ENCODE assay signal across 10 mouse cellular contexts in the genomic region with DNA sequence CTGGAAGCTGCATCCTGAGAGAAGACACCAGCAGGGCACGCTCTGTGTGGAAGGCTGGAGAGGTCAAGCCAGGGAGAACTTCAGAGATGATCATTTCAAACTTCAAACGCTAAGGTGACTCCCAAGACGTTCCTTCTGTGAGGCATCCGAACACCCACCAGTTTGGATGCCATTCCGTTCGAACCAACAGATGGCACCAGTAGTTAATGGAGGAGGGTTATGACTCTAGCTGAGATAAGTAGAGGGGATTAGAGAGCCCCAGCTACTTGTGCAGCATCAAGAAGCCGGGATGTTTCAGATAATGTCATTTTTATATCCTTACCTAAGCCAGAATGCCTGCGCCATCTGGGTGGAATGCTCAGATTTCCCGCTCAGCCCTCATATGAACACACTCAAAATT.
A peak's percentile ranks its signal among the peaks of the same experiment; 100 is the strongest.
DNase-seq lines count a peak whose midpoint lies in the region; ATAC-seq and TF ChIP-seq lines count a peak whose summit lies in the region.
"Had no signal": no experiment of that assay in that cellular context is flagged by ENCODE, and none has a peak within 500 bp of the region (broad histone marks: within the 10 kb centered on the region; RNA-seq: fewer than 3 reads in every experiment).

No protein-coding gene starts in this region.

- H3K4me2 ChIP-seq in forebrain, postnatal 0 days (ENCODE audit: low read depth), result no peak overlapping the region
- no peak overlapping the region for H3K4me2 ChIP-seq in midbrain, postnatal 0 days (ENCODE audit: low read depth, low read length, poor library complexity, severe bottlenecking)
- H3K4me2 ChIP-seq: embryonic facial prominence, embryonic 12.5 days; heart, embryonic 15.5 days had no signal

- no peak for TF ChIP-seq POLR2A in kidney, adult 2 months (IDR thresholded peaks at IDR 0.05; ENCODE audit: low read depth, low read length)

- TF ChIP-seq CTCF in kidney, adult 2 months (conservative IDR thresholded peaks at IDR 0.05; ENCODE audit: insufficient read depth, insufficient read length, low read depth, low read length), result no peak
- TF ChIP-seq CTCF in forebrain, postnatal 0 days (IDR thresholded peaks at IDR 0.05; ENCODE audit: low read depth), result peak; percentile 69
- peak; percentile 71 for TF ChIP-seq CTCF in midbrain, postnatal 0 days (IDR thresholded peaks at IDR 0.05)

- H3K27me3 ChIP-seq in kidney, adult 2 months (replicated peaks; ENCODE audit: control insufficient read depth, insufficient read depth, low read length), result no peaks in the 10 kb centered on the region
- H3K27me3 ChIP-seq in forebrain, postnatal 0 days (ENCODE audit: insufficient read depth, low read length), result no peaks in the 10 kb centered on the region
- H3K27me3 ChIP-seq in midbrain, postnatal 0 days (ENCODE audit: insufficient read depth, low read length), result no peaks in the 10 kb centered on the region
- H3K27me3 ChIP-seq: embryonic facial prominence, embryonic 12.5 days; heart, embryonic 15.5 days had no signal

- H3K36me3 ChIP-seq in kidney, adult 2 months (ENCODE audit: control insufficient read depth, insufficient read depth, low read length), result no peaks in the 10 kb centered on the region
- no peaks in the 10 kb centered on the region for H3K36me3 ChIP-seq in forebrain, postnatal 0 days (ENCODE audit: insufficient read depth)
- H3K36me3 ChIP-seq in midbrain, postnatal 0 days (ENCODE audit: insufficient read depth, low read length), result no peaks in the 10 kb centered on the region
- H3K36me3 ChIP-seq: embryonic facial prominence, embryonic 12.5 days; heart, embryonic 15.5 days had no signal

- no peak overlapping the region for H3K27ac ChIP-seq in kidney, adult 2 months (ENCODE audit: insufficient read depth, low read depth, low read length)
- H3K27ac ChIP-seq in forebrain, postnatal 0 days (ENCODE audit: low read depth, low read length), result peak overlapping the region; percentile 1; the same call in 1 of the 2 replicates
- no peak overlapping the region for H3K27ac ChIP-seq in midbrain, postnatal 0 days (ENCODE audit: low read depth, low read length)
- H3K27ac ChIP-seq: embryonic facial prominence, embryonic 12.5 days; heart, embryonic 15.5 days had no signal

- no peak overlapping the region for H3K4me3 ChIP-seq in kidney, adult 2 months (ENCODE audit: insufficient read depth, low read depth, low read length)
- no peak overlapping the region for H3K4me3 ChIP-seq in forebrain, postnatal 0 days (ENCODE audit: low read depth, low read length)
- no peak overlapping the region for H3K4me3 ChIP-seq in midbrain, postnatal 0 days (ENCODE audit: low read depth, low read length)
- H3K4me3 ChIP-seq: embryonic facial prominence, embryonic 12.5 days; heart, embryonic 15.5 days had no signal

- WGBS in kidney, adult 2 months, result 62% methylated on average over 9 of the region's 9 CpGs
- WGBS in forebrain, postnatal 0 days, result 46% methylated on average over 9 of the region's 9 CpGs
- WGBS in midbrain, postnatal 0 days, result 52% methylated on average over 9 of the region's 9 CpGs

- peak; percentile 7 for DNase-seq in kidney, postnatal 10 days
- no peak for DNase-seq in kidney, adult 2 months
- DNase-seq in cerebellum, adult 9-10 months, result peak; percentile 30
- DNase-seq in forebrain, postnatal 0 days, result peak; percentile 58
- DNase-seq in midbrain, postnatal 0 days (ENCODE audit: low spot score), result peak; percentile 70
- DNase-seq in adrenal gland, postnatal 14 days, result no peak
- no peak for DNase-seq in lung, adult 18-20 months
- no peak for DNase-seq in thymus, postnatal 10 days (ENCODE audit: low spot score in 2 of 2)

- H3K4me1 ChIP-seq in kidney, adult 2 months (ENCODE audit: control insufficient read depth, insufficient read depth, low read length), result no peaks in the 10 kb centered on the region
- H3K4me1 ChIP-seq in forebrain, postnatal 0 days (ENCODE audit: insufficient read depth), result no peaks in the 10 kb centered on the region
- H3K4me1 ChIP-seq in midbrain, postnatal 0 days (ENCODE audit: insufficient read depth, low read length), result no peaks in the 10 kb centered on the region
- H3K4me1 ChIP-seq: embryonic facial prominence, embryonic 12.5 days; heart, embryonic 15.5 days had no signal

- peak; percentile 79; the same call in 1 of the 2 replicates for ATAC-seq in forebrain, postnatal 0 days
- ATAC-seq in midbrain, postnatal 0 days (ENCODE audit: low FRiP score), result no peak

- no peak overlapping the region for H3K9ac ChIP-seq in forebrain, postnatal 0 days
- no peak overlapping the region for H3K9ac ChIP-seq in midbrain, postnatal 0 days (replicated peaks; ENCODE audit: low read length, poor library complexity, severe bottlenecking)
- H3K9ac ChIP-seq: embryonic facial prominence, embryonic 12.5 days; heart, embryonic 15.5 days had no signal

- no peaks in the 10 kb centered on the region for H3K9me3 ChIP-seq in forebrain, postnatal 0 days (ENCODE audit: low read length)
- H3K9me3 ChIP-seq in midbrain, postnatal 0 days (ENCODE audit: low read length), result no peaks in the 10 kb centered on the region
- H3K9me3 ChIP-seq: embryonic facial prominence, embryonic 12.5 days; heart, embryonic 15.5 days had no signal

Comparison
In these comparisons a context has a peak if more than half of its experiments do, and no peak if none do; other contexts are left out.
1. DNase-seq: peak in kidney, postnatal 10 days (single experiment), cerebellum, adult 9-10 months (single experiment), forebrain, postnatal 0 days (single experiment) and midbrain, postnatal 0 days (single experiment); none in kidney, adult 2 months (single experiment), adrenal gland, postnatal 14 days (single experiment), lung, adult 18-20 months (0 of 2) and thymus, postnatal 10 days (0 of 2).